Mouse (Mus musculus) gonadal fat pad, adult 2 months (tissue): ENCODE data around the gene Ndufa4l2. TPM values are rescaled to one million over a fixed set of nuclear protein-coding genes. Genes with fewer than 3 reads are reported as not detected.

Source experiments
- DNase-seq: peaks from one replicate; pipeline ENCODE4 v3.0.0-alpha.2; 2012; ENCODE audit warnings: low read depth
- polyA plus RNA-seq: library from polyadenylated mRNA; depleted of rRNA; stranded (reverse); fragments of >200 nt; gene quantifications from 2 replicates; pipeline ENCODE4 v1.2.3, GENCODE M21; 2012; rRNA removed

Gene Ndufa4l2
- polyA plus RNA-seq = 25.5 and 29.3 TPM in 2 replicates

DNA sequence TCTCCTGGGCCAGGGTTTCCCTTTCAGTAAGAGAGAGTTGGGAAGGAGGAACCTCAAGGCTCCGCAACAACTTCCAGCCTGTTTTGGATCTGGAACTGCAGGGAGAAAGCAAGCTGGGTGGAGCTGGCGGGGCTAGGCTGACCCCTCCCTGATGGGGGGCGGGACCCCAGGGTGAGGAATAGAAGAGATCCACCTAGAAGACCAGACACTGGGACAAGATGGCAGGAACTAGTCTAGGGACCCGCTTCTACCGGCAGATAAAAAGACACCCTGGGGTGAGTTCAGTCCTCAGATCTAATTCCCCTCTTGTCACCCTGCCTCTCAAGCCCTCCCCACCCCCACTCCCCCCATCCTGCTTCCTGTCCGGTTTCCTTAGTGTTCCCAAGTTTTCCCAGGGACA is at the start of gene Ndufa4l2:
Gene Ndufa4l2, plus strand, starts transcription at position 204 of the 400 bp plus-strand sequence.
- DNase-seq = no peak

DNA sequence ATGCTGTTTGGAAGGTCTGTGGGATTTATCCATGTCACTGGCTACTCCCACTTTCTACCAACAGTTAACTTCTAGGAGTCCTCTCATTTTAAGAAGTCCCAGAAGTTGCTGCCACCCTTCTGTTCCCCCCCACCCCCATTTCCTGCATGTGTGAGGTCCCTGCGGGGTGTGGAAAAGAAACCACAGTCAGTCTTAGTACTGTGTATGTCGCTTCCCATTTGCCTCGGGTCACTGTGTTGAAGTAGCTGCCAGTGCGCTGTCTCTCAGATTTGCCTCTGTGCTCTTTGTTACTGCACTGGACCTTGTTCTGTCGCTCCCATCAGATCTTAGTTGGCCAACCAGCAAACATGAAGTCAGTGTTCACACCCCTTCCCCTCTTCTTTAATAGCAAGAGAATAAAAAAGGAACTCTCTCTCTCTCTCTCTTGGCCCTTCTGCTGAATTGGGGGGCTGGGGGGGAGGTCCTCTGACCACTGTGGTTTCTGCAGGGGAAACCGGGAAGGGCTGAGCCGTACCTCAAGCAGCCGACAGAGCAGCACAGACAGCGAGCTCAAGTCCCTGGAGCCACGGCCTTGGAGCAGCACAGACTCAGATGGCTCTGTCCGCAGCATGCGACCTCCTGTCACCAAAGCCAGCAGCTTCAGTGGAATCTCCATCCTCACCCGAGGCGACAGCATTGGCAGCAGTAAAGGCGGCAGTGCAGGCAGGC is 43.3 kb upstream of the Ndufa4l2 start:
- no peak for DNase-seq

DNA sequence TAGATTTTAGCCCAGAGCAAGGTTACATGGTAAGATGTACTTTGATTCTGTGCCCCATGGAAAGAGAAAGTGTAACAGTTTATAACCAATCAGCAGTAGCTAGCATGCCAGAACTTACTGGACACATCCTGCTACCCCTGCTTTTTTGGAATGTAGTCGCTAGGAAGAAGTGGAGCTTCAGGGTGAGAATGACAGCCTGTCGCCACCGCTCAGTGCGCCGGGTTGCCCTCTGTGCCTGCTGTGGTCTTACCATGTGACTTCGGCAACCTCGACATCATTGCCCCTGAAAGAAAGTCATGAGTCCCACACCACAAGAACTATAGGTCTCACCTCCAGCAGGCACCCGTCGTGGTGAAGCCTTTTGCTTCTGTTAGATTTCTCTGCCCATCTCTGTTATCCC is 42.0 kb upstream of the Ndufa4l2 start:
- no peak for DNase-seq

DNA sequence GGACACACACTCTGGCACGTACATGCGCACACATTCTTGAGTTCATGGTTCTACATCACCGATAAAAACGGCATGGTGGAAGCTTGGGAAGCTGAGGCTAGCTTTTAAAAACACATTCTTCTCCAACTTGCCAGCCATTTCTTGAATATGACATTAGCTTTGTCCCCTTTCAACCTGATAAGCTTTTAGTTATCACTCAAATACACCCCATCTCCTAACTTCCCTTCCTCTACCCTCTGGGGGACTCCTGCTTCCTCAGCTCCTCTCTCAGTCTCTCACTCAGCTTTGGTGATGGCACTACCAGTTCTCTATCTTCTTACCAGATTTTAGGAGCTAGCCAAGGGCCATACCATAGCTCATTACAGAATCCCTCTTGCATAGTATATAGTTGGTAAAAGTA is 39.6 kb upstream of the Ndufa4l2 start:
- no peak for DNase-seq

DNA sequence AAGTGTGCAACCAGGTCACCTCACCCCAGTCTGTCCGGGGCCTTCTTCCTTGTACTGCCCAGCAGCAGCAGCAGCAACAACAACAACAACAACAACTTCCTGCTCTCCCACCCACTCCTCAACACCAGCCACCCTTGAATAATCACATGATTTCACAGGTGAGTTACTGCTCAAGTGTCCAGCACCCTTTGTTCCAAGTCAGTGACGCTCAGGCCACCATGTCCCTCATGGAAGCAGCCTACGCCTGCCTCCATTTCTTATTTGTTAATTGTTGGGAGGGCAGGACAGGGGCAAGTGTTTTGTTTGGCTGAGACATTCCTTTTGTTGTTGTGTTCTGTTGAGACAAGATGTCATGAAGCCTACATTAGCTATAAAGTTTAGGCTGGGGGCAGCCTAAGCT is 38.2 kb upstream of the Ndufa4l2 start:
- DNase-seq = no peak

DNA sequence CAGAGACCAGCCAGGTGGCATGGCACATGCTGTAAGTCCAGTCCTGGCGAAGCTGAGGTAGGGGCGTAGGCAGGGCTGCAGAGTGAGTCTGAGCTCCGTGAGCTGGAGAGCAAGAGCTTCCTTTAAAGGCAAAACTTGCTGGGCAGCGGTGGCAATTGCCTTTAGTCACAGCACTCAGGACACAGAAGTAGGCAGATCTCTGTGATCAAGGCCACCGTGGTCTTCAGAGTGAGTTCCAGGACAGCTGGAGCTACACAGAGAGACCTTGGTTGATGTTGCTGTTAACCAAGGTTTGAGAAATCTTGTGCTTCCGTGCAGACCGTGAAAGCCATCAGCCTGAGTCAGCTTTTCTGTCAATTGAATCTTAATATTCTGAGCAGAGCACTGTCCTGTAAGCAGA is 37.5 kb upstream of the Ndufa4l2 start:
- DNase-seq = no peak

DNA sequence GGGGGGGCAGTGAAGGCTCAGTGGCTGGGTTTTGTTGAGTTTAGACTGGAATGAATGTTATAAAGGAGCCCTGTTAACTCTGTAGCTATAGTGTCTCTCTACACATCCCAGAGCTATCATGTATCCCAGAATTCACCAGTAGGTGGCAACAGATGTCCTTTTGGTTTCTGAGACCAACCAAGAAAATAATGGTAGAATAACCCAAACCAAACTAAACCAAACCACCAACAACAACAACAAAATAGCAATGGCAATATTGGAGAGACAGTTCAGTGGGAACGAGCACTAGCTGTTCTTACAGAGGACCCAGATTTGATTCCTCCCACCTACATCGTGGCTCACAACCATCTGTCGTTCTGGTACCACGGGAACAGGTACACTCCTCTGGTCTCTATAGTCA is 35.6 kb upstream of the Ndufa4l2 start:
- no peak for DNase-seq

DNA sequence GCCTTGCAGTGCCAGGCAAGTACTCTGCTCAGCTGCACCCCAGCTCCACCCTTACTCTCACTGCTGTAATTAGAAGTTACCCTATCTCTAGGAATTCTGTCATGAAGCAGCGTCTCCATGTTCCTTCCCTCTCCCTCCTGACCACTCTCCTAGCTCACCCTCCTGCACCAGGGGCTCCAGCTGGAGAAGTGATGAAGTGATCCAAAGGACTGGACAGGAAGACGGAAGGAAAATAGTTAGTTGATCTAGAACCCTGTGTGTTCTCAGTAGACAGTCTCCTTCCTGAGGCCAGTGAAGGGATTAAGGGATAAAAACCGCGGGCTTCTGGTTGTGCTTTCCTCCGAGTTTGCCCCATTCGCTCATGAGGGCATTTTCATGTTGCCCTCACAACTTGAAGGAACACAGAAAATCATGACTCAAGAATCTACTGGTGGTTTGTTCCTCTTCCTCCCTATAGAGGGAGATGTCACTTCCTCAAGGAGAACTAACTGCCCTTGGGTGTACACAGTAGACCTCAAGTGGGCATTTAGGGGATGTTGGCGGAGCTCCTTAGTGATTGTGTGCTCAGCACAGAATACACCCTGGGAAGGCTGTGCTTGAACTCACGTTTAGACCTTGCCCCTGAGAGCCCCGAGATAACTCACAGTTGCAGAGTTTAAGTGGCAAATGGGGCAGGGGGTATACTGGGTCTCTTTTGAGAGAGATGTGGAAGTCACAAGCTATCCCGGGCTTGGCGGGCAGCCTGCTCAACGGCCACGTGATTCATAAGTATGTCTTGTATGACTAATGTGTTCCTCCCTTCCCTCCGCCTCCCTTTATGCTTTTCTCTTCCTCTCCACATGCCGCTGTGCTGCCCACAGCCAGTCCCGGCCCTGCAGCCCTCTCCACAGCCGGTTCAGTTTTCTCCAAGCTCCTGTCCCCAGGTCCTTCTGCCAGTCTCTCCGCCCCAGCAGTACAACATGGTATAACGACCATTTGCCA is 33.6 kb upstream of the Ndufa4l2 start:
- no peak for DNase-seq

DNA sequence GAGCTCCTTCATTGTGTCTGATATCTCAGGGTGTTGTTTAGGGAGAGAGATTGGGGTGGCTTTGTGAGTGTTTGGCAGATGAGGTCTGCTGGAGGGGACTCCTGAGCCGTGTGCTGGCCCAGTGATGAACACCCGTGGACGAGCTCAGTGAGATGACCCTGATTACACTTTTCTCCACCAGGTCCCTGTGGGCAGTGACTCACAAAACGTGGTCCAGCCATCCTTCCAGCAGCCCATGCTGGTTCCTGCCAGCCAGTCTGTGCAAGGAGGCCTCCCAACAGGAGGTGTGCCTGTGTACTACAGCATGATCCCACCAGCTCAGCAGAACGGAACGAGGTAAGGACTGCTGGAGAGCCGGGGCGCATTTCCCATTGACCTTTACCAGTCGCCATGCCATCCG is 29.5 kb upstream of the Ndufa4l2 start:
- no peak for DNase-seq

DNA sequence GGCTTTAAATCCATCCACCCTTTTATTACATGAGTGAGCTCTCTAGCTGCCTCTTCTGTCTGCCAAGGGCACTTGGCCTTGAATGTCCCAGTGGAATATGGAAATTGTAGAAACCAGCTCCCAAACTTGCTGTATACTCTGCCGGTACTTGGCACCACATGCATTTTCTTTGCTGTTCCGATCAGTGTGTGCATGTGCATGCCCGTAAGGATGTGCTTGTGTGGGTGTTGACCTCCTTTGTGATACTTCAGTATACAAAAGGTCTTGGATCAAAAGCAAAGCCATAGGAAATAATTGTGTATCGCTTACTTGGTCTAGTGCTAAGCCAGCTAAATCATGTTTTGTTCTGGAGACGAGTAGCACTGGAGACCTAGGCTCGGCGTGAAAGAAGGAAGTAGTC is 25.9 kb upstream of the Ndufa4l2 start:
- DNase-seq = peak; percentile 89

DNA sequence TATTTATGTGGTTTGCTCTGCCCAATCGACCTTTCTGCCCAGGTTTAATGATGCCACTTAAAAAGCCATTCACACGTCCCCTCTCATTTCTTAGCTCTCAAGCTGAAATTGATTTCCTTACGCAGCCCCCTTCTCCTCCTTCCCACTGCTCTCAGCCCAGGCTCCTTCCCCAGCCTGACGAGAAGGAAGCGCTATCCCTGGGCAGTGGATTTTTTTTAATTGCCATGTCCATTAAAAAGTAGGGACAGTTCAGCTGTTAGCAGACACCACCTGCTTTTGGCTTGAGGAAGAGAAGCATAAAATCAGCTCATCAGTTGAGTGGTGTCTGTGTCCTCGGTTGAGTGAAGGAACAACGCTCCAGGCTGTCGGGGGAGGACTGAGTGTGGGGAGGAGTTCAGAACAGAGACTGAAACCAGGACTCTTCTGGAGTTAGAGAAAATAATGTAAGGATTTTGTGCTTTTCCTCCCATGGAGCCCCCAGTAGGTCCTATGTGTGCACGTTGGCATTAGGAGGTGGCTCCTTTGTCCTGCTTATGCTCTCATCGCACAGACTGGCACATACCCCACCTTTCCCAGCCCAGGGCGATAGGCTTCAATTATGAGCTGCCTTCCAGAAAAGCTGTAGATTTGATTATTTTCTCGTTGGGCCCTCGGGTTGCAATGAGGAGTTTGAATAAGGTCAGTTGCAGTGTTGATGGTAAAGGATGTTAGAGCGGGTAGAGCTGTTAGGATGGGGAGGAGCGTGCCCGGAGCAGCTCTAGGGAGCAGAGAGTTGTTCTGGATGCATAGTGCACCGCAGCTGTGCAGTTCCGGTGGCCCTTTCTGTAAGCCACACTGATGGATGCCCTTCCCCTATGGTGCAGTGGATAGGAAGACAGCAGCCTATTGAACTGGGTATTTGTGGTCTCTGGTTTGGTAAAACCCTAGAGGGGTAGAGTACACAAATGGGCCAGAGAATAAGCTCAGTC is 24.3 kb upstream of the Ndufa4l2 start:
- DNase-seq = no peak

DNA sequence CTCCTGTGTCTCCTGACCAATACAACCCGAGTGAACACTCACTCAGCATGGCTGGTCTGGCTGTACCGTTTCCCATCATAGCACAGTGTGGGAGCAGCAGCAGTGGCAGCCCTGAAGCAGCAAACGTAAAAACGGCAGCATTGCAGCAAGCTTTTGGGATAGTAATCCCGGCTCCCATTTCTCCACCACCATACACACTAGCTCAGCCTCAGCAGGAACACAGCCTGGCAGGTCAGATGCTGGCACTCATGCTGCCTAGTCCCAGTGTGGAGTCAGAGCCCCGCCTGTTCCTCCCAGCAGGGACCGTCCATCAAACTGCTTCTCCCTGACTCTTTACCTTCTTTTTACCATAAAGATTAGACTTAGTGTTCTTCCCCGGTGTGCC is 23.6 kb upstream of the Ndufa4l2 start:
- DNase-seq = no peak

DNA sequence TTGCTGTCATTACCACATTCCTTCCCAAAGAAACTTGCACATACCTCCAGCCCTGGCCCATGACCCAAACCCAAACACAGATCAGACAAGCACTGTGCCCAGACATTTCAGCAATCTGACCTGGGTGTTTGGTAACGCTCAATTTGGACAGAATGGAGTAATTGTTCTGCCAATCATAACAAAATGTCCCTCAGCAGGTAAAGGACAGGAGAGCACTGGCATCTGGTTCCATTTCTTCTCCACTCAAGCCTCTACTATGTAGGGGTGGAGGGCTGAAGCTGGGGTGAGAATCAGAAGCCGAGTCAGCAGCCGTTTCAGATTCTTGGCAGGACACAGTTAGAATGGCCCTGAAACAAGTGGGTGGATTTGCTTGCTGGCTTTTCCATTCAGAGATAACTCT is 22.6 kb upstream of the Ndufa4l2 start:
- peak; percentile 95 for DNase-seq

DNA sequence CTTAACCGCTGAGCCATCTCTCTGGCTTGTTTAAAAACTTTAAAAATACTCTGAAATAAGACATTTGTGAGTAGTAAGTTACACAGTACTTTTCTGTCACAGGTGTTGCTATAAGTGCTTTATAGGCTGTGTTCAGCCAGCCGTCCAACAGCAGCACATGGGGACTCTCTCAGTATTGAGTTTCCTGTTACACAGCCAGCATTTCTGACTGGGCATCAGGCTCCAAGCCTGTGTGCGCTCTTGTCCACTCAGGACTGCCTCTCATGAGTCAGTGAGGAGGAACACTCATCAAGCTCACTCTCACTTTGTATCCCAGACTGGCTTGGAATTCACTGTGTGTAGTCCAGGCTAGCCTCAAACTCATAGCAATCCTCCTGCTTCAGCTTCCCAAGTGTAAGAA is 18.6 kb upstream of the Ndufa4l2 start:
- no peak for DNase-seq

DNA sequence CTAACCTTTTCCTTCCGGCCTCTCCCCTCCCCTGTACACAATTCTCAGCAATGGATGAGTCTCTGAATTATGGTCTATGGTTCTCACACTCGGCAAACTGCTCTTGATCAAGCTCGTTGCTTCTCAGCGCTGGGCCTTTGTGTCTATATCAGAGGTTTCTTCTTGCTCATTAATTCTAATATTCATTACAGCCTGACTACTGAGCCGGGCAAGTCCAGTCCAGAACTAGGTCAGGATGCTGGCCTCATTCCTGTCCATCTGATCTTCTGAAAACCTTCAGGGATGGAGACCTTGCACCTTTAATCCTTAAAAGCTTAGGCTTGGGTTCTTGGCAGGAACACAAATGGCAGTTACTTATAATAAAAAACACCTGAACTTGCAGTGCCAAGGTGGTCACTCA is 15.3 kb upstream of the Ndufa4l2 start:
- DNase-seq = no peak

DNA sequence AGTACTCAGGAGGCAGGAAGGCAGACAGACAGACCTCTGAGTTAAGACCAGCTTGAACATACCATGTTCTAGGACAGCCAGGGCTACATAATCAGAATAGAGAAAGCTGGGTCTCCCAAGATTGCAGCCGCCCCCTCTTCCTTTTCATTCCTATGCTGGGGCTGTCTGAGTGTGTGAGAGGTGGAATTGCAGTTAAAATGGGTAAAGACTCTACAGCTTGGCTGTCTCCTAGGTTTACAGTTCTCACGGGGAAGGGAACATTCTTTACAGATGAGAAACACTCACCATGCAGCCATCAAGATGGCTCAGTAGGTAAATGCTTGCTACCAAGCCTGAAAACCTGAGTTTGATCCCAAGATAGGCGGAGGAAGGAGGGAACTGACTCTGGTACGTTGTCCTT is 14.7 kb upstream of the Ndufa4l2 start:
- no peak for DNase-seq

DNA sequence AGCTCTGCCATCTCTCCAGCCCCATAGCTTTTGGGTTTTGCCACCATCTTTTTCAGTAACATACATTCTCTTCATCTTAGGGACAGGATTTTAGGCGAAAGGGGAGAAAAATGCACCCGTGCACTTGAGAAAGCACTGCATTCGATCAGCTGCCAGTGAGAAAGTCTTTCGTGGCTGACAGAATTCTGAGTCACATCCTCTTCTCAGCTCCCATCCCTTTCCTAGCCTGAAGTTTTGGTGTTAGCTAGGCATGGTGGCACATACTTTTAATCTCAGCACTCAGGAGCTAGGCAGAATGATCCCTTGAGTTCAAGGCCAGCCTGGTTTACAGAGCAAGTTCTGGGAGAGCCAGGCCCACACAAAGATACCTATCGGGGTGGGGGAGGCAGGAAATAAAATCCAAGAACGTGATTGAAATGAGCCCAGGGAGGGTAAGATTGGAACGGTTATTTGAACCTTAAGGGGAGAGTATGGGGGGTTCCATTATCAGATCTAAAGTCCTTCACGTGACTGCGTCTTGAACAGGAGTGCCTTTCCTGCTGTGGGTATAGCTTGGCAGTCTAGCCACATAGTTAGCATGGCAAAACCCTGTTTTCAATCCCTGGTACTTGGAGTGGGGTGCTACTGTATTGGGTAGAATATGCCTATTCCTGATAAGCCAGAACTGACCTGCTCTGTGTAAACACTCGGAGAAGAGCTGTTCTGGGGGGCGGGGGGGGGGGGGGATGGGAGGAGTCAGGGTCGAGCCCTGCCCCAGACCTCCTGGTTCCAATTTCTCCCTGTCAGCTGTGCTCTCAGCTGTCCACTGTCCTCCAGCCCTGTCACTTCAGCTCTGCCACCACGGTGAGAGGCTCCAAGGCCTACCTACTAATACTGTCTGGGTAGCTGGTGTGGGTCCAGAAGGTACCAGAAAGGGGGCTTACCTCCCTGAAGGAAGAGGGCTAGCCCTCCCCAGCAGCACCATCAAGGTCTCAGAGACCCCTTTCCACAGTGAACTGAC is 13.6 kb upstream of the Ndufa4l2 start, which contains the start of gene Stac3:
Gene Stac3, plus strand, starts transcription at position 793 of the 1,000 bp plus-strand sequence.
- no peak for DNase-seq

DNA sequence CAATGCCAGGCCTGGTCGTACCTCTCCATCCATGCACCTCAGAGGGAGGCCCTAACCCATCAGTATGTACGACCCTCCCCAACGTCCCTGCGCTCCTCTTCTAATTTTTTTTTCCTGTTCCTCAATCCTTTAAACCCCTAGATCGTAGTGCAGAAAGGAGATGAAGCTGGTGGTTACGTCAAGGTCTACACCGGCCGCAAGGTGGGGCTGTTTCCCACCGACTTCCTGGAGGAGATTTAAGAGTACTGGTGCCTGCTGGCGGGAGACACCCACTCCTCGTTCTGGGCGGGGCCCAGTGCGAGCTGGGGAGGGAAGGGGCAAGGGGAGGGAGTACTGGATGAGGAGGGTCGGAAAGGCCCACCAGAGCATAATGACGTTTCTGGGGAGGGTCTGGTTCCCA is 6.5 kb upstream of the Ndufa4l2 start:
- DNase-seq = no peak

DNA sequence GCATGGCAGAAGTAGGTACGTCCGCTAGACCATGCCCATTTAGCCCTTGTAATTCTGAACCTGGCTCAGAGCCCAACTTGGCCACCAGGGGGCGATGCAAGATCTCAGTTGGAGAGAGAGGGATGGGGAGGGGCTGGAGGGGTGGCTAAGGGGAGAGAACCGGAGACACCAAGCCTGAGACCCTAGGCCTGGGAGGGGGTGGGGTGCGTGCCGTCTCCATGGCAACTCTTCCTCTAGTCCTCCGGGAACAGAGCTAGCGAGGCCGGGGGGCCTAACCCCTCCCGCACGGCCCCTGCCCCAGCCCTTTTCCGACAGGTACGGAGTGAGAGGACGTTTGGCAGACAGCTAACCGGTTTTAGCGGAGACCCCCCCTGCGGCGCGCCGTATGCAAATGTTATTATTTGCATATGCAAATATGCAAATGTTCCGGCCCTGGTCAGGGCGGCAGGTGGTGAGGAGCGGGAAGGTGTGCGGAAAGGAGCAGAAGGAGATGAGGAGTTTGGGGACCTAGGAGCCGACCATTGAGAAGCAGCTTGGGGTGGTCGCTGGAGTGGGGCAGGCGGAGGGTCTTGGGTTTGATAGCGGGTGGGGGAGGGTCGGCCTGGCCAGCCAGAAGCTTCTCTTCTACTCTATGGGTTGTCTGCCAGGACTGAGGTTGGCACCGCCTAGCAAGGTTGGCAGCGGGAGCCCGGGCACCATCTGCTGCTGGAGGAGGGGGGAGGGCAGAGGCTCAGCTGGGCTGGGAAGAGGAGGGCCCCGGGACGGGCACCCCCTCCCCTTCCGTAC is 5.5 kb upstream of the Ndufa4l2 start:
- DNase-seq = no peak
